Mouse (Mus musculus): ENCODE results near the gene Snx22.

Snx22 gene

GRCm38 (mm10) chr9:66069583-66069982, at the start of gene Snx22:
TSS of gene Snx22 (minus strand) at chr9:66069719.
- TF ChIP-seq GATA4 (IDR thresholded peaks at IDR 0.05; ENCODE audit: insufficient replicate concordance, low read length) = no peak

- no peak for TF ChIP-seq GATA4 (IDR thresholded peaks at IDR 0.05; ENCODE audit: insufficient replicate concordance, low read length)
These were observed 47.4 kb upstream of the Snx22 start for GRCm38 (mm10) chr9:66116890-66117289.

- no peak for TF ChIP-seq GATA4 (IDR thresholded peaks at IDR 0.05; ENCODE audit: insufficient replicate concordance, low read length)
These were observed 44.8 kb upstream of the Snx22 start for GRCm38 (mm10) chr9:66114341-66114740.

GRCm38 (mm10) chr9:66110611-66111379, 41.3 kb upstream of the Snx22 start:
- TF ChIP-seq GATA4 (IDR thresholded peaks at IDR 0.05; ENCODE audit: insufficient replicate concordance, low read length) = no peak

GRCm38 (mm10) chr9:66110126-66110525, 40.6 kb upstream of the Snx22 start:
- TF ChIP-seq GATA4 (IDR thresholded peaks at IDR 0.05; ENCODE audit: insufficient replicate concordance, low read length) = no peak

- no peak for TF ChIP-seq GATA4 (IDR thresholded peaks at IDR 0.05; ENCODE audit: insufficient replicate concordance, low read length)
These were observed 40.1 kb upstream of the Snx22 start for GRCm38 (mm10) chr9:66109574-66109973.

- TF ChIP-seq GATA4 (IDR thresholded peaks at IDR 0.05; ENCODE audit: insufficient replicate concordance, low read length) = no peak
These were observed 35.6 kb upstream of the Snx22 start for GRCm38 (mm10) chr9:66105168-66105567.

- no peak for TF ChIP-seq GATA4 (IDR thresholded peaks at IDR 0.05; ENCODE audit: insufficient replicate concordance, low read length)
These were observed 35.1 kb upstream of the Snx22 start for GRCm38 (mm10) chr9:66104601-66105000.

GRCm38 (mm10) chr9:66102668-66103067, 33.1 kb upstream of the Snx22 start:
- no peak for TF ChIP-seq GATA4 (IDR thresholded peaks at IDR 0.05; ENCODE audit: insufficient replicate concordance, low read length)

GRCm38 (mm10) chr9:66101577-66101976, 32.1 kb upstream of the Snx22 start:
- TF ChIP-seq GATA4 (IDR thresholded peaks at IDR 0.05; ENCODE audit: insufficient replicate concordance, low read length) = no peak

GRCm38 (mm10) chr9:66092664-66093063, 23.1 kb upstream of the Snx22 start:
- TF ChIP-seq GATA4 (IDR thresholded peaks at IDR 0.05; ENCODE audit: insufficient replicate concordance, low read length) = no peak

- no peak for TF ChIP-seq GATA4 (IDR thresholded peaks at IDR 0.05; ENCODE audit: insufficient replicate concordance, low read length)
These were observed 22.1 kb upstream of the Snx22 start for GRCm38 (mm10) chr9:66091327-66092231.

GRCm38 (mm10) chr9:66090593-66091244, 21.2 kb upstream of the Snx22 start:
- no peak for TF ChIP-seq GATA4 (IDR thresholded peaks at IDR 0.05; ENCODE audit: insufficient replicate concordance, low read length)

GRCm38 (mm10) chr9:66088411-66088810, 18.9 kb upstream of the Snx22 start:
- TF ChIP-seq GATA4 (IDR thresholded peaks at IDR 0.05; ENCODE audit: insufficient replicate concordance, low read length) = no peak

GRCm38 (mm10) chr9:66087062-66087461, 17.5 kb upstream of the Snx22 start:
- no peak for TF ChIP-seq GATA4 (IDR thresholded peaks at IDR 0.05; ENCODE audit: insufficient replicate concordance, low read length)
